Mouse (Mus musculus) neural tube, embryonic 10.5 days (tissue): ENCODE measurements at regions not wholly inside any gene's neighbourhood (a gene's known extent, or its start where the extent isn't known, plus 50 kb on each side); places are given as distances from the start of the nearest gene placed in this dataset.

Source experiments
- DNase-seq: peaks from one replicate; pipeline ENCODE4 v3.0.0-alpha.2; 2017; ENCODE audit warnings: low spot score; ENCODE audit errors: extremely low spot score

DNA sequence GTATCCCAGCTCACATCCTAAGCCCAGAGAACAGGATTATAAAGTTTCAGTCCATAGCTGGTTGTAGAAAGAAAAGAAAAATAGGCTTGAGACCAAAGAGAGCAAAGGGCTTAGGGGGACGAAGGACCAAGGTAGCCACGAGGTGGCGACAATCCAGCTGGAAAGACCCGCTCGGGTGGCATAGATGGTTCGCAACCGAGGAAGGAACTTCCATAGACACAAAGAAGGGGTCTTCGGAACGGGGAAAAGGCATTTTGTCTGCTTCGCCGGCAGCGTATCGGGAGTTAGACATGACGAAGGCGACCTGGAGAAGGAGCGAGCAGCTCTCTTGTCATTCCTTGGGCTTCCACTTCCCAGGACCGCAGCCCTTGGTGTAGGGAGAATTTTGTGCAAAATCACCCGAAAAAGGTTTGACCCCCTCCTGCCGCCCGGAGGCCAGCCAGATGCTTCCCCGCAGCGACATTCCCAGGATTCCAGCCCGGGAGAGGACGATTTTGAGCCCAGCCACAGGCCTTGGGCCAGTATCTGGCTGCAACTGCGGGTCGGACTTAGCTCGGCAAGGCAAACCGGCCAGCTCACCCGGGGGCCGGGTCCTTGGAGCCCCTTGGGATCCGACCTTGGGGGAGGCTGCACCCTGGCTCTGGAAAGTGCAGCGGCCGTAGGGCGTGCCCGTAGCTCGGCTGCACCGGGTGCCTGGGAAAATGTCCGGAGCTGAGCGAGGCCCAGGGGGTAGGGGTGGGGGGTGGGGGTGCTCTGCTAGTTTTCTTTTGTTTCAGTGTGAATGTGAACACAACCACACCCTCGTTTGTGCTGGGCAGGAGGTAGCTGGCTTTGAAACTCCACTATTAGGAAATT is 184.5 kb upstream of the Foxn2 start:
- peak; percentile 86 for DNase-seq

DNA sequence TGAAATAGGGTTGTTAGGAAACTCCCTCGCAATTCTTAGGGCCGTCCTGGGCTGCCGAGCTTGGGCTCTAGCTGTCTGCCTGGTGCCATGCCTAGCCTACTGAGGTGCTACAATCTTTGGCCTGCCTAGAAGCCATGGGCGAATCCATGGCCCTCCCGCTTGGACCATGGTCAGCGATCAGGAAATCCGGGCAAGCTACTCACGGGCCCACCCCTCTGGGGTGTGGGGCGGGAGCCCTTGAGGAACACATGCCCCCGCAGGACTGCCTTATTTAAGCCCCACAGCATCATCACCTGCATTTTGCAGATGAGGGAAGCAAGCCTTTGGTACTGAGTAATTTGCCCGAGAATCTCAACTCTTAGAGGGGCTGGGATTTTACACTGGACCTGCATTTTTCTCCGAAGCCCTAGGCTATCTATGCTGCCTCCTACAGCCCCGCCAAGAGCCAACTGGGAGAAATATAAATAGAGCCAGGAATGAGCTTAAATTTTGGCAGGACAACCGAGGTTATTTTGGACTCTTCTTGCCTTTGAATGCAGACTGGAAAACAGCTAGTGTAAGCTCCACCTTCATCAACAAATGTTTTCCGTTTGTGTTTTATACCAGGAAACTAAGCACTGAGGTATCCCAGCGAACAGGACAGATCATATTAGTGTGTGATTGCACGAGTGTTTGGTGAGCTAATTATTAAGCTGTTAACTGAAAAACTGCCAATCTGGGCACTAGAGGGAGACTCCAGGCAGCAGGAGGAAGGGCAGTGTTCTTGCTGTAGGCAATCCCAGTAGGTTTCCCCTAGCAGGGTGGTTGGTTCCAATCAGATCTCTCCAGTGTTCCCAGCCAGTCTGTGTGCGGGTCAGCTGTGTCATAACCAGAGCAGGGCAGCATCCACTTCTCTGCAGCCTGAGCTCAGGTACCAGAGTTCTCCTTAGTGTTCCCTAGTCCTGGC is 183.6 kb upstream of the Foxn2 start:
- DNase-seq: peak; percentile 76

- no peak for DNase-seq
These were observed 182.1 kb upstream of the Foxn2 start for GRCm38 (mm10) chr17:88258361-88258796.

GRCm38 (mm10) chr17:88260176-88260575 is 180.3 kb upstream of the Foxn2 start:
- DNase-seq: no peak

DNA sequence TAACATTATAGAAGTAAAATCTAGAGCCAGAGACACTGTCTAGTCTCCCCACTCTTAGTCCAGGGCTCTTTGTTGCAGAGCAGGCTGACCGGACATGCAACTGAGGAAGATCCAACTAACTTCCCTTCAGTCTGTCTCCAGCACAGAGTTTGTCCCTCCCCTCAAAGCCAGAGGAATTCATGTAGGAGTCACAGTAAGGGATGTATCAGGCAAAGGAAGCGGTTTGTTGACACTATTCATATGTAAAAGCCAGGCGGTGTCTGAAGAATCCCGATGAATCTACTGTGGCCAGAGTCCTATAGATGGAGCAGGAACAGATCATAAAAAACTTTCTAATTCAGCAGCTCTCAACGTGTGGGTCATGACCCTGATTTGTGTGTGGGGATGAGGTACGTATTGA is 179.7 kb upstream of the Foxn2 start:
- DNase-seq: no peak

DNA sequence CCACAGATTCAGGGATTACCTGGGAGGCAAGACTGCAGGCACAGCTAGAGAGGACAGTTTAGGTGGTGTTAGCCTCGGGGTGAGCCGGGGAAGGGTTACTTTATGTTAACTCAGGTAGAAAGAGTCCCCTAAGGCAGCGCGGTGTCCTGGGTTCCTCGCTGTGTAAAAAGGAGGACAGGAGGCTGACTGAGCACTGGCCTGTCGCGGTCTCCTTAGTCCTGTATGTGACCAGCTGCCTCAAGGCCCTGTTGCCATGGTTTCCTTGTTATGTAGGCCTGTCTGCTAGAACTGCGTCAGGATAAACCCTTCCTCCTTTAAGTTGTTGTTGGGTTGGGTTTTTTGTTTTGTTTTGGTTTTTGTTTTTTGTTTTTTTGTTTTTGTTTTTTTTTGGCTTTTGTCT is 179.0 kb upstream of the Foxn2 start:
- DNase-seq: no peak

DNA sequence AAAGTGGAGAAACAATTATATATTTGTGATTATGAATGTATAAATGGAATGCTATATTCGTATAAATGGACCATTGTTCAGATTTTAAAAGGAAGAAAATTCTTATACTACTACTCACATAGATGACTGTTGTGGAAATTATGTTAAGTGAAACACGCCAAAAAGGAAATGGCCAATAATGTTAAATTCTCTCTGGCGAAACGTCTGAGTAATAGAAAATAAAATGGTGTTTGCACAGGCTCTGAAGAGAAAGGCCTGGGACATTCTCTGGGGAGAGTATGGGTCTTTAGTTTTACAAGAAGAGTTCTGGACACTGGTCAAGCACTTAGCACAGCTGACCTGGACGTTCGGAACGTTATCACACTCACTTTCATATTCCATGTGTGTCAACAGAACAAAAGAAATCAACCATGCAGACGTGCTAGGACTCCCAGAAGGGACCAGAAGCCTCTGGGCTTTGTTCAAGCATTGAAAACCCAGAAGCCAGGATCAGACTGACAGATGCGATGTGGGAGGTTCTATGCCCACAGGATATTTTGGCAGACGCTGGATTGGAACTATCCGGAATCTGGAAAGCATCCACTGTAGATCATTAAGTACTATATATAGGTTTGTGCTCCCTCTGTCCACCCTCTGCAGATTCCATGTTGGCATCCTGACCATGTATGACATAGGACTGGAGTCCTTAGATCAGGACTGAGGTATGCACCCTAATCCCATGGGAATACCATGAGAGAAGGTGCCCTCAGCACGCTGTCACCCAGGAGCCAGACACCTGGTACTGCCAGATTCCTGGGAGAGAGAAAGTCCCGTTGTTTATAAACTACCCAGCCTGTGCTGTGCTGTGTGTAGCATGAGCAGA is 178.0 kb upstream of the Foxn2 start:
- no peak for DNase-seq

GRCm38 (mm10) chr17:88265291-88265690 is 175.2 kb upstream of the Foxn2 start:
- DNase-seq: no peak

GRCm38 (mm10) chr17:88268216-88268615 is 172.3 kb upstream of the Foxn2 start:
- no peak for DNase-seq

DNA sequence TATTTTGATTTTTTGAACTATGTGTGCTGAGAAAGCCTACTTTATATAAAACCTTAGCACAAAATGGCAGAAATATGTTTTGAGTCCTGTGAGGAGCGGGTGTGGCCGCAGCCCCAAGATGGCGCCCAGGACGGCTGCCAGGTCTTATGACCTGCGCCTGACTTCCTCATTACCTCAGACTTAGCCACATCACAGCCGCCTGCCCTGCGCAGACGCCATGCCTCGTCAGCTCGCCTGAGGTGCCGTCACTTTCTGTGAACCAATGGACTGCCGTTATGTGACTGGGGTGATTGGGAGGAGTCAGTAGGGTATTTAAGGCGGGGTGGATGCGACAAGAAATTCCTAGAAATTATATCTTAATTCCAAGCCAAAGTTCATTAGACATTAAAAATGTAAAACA is 171.7 kb upstream of the Foxn2 start:
- DNase-seq: no peak

DNA sequence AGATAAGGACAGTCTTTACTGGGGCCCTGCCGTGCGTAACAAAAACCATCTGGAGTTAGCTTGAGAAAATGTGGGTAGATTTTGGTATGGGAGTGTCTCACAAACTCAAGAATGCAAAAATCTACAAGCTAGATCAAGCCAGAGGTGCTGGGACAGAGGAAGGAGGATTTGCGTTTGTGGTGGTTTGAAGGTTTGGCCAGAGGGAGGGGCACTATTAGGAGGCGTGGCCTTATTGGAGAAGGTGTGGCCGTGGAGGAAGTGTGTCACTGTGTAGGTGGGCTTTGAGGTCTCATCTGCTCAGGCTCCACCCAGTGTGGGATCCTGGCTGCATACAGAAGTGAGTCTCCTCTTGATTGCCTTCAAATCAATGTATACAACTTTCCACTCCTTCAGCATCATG is 169.6 kb upstream of the Foxn2 start:
- no peak for DNase-seq

GRCm38 (mm10) chr17:88272161-88272560 is 168.3 kb upstream of the Foxn2 start:
- no peak for DNase-seq

- DNase-seq: no peak
These were observed 167.0 kb upstream of the Foxn2 start for GRCm38 (mm10) chr17:88273520-88273919.

DNA sequence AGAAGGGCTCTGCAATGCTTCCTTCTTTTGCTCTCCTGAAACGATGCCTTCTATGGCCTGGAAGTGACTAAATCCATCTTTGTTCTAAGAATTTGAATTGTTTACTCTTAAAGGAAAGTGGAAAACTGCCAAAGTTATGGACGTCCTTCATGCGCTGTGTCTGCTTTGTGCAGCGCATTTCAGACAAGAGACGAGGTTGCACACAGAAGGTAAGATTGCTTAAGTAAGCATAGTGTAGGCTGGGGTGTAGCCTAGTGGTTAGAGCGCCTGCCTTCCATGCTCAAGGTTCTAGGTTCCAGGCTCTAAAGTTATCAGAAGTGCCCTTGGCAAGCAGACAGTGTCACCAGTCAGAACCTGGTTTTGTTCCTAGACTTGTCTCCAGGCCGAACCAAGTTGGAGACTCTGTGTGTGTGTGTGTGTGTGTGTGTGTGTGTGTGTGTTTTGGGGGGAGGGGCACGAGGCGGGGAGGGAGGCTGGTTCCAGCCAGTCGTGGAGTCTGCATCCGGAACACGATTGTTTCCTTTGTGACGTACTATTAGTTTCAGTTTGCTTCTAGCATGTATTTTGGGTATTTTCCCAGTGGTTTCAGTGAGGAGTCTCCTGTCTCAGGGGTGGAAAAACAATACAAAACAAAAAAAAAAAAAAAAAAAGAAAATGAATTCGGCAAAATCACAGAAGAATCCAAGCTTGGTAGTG is 166.4 kb upstream of the Foxn2 start:
- DNase-seq: no peak

- DNase-seq: no peak
These were observed 165.6 kb upstream of the Foxn2 start for GRCm38 (mm10) chr17:88274720-88275433.

- no peak for DNase-seq
These were observed 160.9 kb upstream of the Foxn2 start for GRCm38 (mm10) chr17:88279656-88280055.

GRCm38 (mm10) chr17:88282711-88283110 is 157.8 kb upstream of the Foxn2 start:
- no peak for DNase-seq

DNA sequence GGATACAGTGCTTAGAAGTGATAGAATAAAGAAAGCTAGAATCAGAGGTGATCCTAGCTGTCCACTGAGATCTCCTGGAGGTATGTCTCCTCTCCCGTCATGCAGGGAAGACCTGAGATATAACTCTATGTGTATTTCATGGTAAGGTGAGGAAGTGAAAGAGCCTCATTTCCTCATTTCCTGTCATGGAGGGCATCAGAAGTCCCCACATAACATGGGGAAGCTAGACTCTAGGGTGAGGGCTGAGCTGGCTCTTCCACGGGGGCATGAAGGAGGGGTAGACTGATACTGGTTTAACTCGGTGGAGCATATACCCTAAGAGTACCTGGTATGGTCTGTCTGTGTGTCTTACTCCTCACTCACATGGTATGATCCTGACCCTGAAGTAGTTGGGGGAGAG is 156.0 kb upstream of the Foxn2 start:
- DNase-seq: no peak

DNA sequence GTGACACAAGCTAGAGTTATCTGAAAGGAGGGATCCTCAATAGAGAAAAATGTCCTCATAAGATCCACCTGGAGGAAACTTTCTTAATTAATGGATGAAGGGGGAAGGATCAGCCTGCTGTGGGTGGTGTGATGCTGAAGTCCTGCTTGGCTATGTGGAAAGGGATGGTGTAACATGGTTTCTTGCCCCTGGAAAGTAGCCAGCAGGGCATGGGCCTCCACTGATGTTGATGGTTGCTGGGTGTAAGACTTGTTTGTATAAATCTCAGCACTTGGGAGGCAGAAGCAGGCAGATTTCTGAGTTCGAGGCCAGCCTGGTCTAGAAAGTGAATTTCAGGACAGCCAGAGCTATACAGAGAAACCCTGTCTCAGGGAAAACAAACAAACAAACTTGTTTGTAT is 152.7 kb upstream of the Foxn2 start:
- no peak for DNase-seq

DNA sequence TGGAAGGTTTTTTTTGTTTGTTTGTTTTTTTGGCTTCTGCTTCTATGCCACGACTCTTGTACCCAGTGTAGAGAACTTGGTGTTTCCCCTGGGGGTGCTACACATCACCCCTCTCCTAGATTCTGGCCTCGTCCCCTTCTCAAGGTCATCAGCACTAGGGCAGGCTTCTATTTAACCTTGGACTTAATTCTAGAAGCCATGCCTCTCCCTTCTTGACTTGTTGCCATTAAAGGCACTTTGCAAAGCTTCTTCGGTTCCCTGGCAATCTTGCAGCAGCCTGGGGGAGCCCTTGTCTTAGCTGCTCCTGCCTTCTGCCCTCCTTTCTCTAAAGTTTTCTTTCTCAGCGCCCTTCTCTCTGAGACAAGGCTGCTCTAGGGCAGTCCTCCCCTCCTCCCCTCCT is 143.0 kb upstream of the Foxn2 start:
- DNase-seq: no peak
